Mouse (Mus musculus) ES-Bruce4 (cell line): Measurements from ENCODE around the gene Gm6096.

ENCODE experiments used
- CTCF ChIP-seq: IDR thresholded peaks from one replicate; pipeline ENCODE4 v1.8.1; 2011; ENCODE audit warnings: low read depth, low read length
- EP300 ChIP-seq: IDR thresholded peaks from 2 replicates; pipeline ENCODE4 v1.6.1; 2011; ENCODE audit warnings: low read depth, low read length; ENCODE audit not compliant: insufficient read depth
- POLR2A ChIP-seq: IDR thresholded peaks from one replicate; pipeline ENCODE4 v1.8.1; 2011; ENCODE audit warnings: low read length; ENCODE audit not compliant: insufficient read depth

DNA sequence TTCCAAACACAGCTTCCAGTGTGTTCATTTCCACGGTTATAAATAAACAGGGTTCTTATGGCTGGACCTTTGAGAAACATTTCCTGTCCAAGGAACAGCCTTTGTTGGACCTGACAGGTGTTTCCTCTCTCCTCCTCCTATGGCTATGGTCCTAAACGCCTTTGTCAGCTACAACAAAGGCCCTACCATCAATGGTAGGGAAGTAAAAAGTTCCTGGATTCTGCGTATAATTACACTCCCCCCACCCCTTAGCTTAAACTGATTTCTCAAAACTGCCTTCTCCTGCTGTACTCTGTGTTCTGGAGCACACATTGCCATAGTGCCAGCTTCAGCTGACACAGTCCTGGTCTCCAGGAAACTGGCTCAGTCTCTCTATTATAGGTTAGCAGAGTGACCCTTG lies 4.3 kb downstream of the Gm6096 start:
- no peak for TF ChIP-seq CTCF
- no peak for TF ChIP-seq EP300
- TF ChIP-seq POLR2A = no peak
